Mouse (Mus musculus) fat pad, adult 2 months (tissue): Measurements from ENCODE around the gene Nrxn1.

ENCODE experiments used
- DNase-seq: peaks from one replicate; pipeline ENCODE4 v3.0.0-alpha.2; 2011; ENCODE audit warnings: low read depth, low spot score; ENCODE audit errors: extremely low read depth

The Nrxn1 gene

DNA sequence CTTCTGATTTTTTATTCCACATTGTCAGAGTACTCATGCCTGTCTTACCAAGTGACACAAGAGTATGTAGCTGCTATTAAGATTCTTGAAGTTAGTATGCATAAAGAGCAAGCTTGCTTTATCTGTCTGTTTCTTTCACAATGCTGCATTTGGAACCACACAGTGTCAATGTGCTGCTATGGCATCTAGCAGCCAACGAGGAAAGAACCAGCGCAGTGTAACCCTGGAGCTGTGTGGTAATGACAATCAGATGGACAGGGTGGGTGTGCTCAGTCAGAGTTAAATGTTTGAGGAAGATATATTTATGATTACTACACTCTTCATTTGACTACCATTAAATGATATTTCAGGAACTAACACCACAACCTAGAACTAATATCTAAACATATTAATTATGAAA is 102.1 kb downstream of the Nrxn1 start:
- DNase-seq: no peak

DNA sequence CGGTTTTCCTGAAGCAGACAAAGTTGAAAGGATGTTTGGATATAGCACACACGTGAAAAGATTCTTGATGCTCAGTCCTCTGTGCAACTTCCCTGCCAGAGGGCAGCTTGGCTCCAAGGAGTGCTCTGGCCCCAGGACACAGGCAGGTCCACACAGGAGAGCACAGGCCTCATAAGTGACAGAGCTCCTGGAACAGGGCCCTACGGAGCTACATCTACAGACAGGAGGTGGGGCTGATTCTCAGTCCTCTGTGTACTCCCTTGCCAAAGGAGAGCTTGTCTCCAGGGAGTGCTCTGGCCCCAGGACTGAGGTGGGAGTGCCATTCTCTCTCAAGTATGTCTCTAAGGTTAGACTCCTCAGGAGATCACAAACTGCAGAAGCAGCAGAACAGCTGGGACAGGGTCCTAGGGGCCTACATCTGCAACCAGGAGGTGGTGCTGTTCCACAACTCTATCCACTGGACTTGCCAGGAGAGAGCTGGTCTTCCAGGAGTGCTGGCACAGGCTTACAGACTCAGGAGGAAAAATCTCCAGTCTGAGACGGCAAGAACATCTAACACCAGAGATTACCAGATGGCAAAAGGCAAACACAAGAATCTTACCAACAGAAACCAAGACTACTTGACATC is 129.9 kb downstream of the Nrxn1 start:
- DNase-seq: no peak

DNA sequence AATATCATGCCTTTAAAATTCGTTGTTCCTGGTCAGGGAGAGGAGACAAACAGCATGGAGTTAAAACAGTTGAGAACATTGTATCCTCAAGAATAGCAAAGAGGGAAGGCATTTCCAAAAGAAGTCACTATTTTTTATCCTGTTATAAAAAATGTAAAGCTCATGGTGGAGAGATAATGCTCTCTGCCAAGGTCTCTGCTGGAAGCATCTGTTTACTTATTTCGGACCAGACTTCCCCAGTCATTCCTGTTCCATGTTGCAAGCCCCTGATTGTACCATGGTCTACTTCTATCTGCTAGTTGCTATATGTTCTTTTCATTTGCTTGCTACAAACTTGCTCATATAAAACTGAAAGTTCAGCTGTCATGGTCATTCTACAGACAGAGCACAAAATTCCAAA is 137.7 kb downstream of the Nrxn1 start:
- DNase-seq: no peak

DNA sequence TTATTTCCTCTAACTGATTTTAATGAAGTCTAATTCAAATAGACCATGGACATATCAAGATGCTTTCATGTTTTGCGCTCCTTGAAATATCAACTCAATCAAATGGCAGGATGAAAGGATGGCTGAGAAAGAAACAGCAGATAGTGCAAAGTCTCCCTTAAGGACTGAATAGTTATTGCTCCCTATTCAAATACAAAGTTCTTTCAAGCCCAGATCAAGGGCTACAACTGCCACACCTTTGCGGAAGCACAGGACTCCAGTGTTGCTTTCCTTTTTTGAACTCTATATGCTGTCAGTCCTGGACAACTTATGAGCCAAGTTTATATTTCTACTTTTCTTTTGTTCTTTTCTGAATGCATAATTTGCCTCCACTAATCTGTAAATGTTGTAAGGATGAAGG is 157.9 kb downstream of the Nrxn1 start:
- DNase-seq: no peak

DNA sequence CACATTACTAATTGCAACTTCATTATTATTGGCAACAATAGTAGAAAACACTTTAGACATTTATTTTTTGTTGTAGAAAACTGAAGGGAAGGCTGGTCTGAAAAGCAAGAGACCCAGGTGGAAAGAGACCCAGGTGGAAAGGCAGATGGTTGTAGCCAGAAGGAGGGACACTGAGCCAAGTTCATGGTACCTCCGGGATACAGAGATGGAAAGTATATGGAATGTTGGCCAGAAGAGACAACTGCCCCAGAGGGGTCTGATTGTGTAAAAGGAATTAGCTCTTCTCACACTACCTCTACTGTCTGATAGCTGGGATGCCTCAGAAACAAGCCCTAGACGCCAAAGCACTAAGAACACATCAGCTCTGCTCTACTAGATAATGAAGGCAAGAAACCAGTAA is 179.6 kb downstream of the Nrxn1 start:
- DNase-seq: no peak

DNA sequence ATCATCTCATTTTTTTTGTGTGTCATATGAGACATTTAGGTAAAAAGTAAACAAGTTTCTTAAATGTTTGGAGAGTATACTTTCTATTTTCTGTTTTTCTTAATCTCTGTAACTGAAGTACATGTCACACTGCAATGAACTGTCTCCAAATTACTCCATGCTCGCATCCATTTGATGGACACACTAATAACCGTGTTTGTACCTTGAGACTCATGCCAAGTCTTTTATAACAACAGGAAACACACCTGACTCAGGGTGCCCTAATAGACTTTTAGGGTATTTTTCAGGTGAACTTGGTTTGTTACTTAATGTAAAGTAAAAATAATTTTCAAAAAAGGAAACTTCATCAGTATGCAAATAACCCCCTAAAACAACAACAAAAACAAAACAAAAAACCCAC is 180.1 kb downstream of the Nrxn1 start:
- no peak for DNase-seq

DNA sequence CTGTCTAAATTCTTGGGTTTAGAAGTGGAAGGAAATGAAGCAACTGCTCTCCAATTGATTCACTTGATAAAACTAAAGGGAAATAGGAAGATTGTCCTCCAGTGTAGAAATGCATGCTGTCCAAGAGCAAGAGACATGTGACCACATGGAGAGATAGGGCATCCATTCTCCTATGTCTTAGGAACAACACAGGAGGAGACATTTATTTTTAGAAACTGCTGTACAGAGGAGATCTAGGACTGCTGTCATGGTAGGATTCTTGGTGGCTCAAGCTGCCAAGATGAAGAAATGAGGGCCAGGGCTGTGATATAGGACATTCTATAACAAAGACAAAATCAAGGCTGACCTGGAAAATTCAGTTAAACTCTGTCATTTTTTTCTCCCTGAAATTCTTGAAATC is 180.5 kb downstream of the Nrxn1 start:
- no peak for DNase-seq

DNA sequence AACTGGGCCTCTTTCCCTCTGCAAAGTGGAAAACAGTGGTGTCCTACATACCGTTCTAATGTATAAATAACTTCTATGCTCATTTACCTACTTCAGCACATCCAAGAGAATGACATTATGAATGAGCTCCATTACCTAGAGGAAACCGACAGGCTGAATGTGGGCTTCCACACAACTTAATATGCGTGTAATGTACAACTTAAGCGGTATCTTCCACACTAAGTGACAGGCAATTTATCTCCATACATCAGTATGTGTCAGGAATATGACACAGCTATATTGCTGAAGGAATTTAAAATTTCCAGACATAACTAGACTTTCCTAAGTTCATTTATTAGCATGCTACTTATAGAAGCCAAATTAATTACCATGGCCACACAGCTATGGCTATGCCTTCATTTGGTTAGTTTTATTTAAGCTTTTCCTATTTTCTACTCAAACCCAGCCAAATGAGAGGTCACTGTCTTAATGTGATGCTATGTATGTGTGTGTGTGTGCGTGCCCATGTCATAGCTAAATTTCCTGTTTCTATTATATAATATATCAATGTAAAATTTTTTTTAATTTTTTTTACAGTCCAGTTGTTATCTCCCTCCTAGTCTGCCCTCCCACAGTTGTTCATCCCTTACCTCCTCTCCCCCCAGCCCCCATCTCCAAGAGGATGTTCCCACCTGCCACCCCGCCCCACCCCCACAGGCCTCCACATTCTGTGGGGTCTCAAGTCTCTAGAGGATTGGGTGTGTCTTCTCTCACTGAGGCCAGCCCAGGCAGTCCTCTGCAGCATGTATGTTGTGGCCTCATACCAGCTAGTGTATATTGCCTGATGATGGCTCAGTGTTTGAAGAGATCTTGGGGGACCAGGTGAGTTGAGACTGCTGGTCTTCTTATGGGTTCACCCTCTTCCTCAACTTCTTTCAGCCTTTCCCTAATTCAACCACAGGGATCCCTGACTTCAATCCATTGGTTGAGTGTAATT is 186.5 kb downstream of the Nrxn1 start:
- no peak for DNase-seq

DNA sequence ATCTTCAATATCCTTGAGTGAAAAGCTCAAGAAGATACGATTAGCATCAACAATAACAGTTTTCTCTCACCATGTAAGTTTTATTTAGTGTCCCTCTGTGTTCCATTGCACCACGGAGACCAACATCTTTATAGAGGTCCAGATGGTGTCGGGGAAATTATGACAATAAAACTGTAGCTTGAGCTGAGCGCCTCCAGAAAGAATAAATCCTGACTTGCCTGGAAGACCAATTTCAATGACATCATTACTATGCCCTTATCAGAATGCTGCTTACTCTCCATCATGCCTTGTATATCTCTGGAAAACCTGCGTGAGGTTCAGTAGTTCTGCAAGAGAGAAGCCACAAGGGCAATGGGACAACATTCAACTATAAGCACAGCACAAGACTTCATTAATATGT is 187.7 kb downstream of the Nrxn1 start:
- DNase-seq: no peak

DNA sequence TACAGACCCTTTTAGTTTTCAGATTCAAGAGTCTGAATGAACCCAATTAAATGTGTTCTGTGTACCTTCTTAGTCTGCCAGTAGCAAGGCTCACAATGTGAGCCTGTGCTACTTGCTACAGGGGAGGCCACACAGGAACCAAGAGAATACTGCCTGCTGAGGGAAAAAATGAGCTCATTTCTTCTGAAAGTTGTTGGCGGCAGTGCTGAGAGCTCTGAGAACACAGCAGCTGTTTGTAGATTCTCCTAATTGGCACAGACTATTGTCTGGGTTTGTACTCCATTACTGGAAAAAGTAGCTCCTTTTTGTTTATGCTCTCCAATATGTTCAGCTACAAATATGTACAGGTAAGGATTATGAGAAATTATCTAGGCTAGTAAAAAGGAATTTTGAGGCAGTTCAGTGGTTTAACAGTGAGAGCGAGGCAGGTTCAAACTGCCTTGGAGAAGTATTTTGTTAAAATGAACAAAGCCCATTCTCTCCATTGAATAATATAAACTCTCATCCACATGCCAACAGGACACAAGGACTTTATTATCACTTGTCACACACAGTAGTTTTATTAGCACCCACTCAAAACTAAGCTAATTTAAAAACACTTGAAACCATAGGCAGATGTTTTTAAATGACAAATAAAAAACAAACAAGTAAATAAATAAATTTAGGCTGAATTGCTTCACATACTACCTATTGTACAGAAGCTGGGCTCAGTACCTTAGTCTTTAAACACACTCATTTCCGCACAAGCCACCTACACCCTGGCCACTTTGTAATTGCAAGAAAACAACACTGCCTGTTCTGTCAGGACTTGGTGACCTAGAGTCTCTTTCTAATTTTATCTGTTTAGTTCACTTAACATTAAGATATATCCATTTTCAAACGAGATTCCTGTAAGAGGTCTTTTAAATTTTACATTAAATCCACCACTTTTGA is 200.3 kb downstream of the Nrxn1 start:
- DNase-seq: no peak

DNA sequence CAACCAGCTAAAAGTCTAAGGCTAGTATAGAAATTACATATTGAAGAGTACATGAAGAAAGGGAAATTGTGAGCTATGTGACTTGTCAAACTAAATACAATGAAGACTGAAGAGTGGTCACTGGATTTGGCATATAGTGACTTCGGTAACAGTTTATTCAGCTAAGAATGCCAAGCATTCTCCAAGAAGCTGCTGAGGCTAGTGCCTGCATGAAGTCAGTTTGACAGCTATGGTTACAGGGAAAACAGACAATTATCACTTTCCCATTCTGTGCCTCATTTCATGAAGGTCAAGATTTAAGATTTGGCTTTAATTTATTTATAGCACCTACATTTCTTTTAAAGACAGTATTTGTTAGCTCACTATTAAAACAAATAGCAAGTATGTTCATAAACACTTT is 201.2 kb downstream of the Nrxn1 start:
- DNase-seq: no peak

DNA sequence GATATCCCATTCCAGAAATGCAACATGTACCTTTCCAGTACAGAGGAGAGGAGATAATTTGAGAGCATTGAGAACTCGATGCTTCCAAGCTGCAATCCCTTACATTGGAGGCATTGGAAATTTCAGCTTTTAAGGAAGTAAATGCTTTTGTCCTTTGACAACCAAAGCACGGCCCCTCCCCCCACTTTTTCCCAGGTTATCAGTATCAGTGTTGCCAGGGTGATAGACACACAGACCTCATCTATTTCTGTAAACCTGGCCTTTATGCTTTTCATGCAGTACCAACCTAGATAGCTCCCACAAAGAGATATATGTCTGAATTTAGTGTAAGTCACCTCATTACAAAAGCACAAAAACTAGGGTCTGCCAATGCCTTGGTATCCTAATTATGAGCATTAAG is 235.6 kb downstream of the Nrxn1 start:
- DNase-seq: no peak

DNA sequence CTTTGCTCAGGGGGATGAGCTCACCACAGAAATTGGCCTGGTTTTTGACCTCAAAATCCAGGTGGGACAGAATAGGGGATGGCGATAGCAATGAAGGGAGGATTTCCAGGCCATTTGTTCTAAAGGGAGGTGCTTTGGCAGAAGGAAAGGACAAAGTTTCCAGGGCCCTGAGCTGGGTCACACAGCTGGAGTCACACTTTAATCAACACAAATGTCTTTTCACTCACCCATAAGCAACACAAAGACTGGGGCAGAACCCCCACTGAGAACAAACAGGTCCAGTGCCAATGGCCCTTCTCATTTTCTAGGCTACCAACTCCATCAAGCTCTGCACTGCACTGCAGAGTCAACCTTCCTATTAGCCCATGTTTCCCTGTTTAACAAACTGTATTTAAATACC is 249.0 kb downstream of the Nrxn1 start:
- DNase-seq: no peak

DNA sequence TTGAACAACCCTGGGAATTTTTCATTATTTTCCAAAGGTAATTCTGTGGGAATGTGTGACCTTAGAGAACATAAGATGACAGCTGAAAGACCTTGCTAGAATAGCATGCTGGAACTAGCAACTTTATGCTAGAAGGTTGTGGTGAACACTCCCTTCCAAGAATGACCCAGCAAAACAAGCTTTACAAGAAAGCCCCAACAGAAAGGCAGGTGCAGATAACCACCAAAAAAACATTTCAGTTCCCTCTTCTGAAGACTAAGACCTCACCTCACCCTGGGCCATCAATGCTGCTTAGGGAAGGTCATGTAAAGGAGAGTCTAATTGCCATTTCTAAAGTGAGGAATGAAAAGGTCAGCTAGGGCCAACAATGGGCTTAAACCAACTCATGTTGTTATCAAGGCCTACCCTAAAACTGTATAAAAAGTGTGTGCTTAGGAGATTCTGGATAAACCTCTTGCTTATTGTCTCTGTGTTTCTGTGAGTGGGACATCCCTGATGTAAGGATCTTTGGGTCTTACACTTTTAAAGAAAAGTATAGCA is 249.7 kb downstream of the Nrxn1 start:
- no peak for DNase-seq

DNA sequence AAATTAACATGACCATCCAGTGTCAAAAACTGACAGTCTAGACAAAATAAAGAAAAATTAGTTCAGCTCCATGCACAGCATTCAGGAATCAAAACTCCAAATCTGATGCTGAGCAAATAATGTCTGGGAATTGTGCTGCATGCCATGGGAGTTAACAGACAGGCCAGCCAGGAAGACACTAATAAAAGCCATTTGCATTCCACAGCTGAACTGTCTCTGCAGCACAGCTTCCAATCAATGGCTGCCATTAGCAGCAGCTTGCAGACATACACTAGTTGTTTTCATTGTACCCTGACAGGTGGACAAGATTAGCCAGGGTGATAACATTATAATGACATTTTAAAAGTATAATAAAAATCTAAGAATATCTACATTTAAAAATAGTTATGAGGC is 255.9 kb downstream of the Nrxn1 start:
- no peak for DNase-seq

DNA sequence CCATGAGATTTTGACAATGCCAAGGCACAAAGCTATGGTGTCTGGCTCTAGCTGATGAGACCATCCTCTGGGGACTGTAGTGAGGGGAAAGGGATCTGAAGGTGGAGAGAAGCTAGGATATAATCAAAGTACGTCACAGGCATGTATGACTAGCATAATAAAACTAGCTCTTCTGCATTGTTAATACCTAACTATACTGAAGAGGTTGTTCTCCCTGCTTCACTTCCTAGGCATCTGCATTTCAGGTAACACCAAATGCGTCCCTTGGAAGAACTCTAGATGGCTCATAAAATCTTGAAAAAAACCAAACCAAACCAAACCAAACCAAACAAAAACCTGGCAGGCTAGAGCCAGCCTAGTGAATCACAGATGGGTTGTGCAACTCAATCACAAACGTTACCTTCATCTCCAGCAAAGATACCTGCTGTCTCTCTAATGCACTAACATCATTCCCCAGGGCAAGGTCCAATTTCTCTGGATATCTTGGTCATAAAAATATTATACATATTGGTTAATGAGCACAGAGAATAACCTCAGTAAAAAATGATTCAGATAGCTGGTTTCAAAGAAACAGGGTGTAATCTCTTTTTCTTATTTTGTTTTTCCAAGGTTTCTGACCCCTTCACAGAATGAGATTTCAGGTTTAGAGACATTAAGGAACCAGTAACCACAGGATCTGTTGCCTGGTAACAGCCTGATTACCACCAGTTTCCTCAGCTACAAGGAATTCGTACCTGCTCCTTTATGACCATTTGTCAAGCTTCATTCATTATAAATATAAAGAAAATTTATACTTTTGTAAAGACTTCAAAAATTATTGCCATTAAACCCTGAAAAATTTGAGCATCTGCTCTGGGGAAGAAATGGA is 256.5 kb downstream of the Nrxn1 start:
- no peak for DNase-seq

DNA sequence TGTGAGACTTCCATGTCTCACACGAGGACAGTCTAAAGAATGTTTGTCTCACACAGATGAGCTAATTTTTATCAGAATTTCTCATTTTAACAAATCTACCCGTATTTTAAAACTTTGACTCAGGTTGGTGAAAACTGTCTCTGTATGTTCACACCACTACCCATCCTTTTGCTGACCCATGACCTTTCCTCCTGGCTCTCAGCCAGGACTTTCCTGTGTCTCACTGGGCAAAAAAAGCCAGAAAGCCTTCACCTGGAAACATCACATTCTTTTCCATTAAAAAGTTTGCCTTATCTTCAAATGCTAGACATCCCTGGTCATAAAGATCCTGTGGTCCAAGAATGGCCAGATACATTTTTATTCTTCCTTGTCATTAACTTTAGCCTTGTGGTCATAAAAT is 274.5 kb downstream of the Nrxn1 start:
- no peak for DNase-seq

DNA sequence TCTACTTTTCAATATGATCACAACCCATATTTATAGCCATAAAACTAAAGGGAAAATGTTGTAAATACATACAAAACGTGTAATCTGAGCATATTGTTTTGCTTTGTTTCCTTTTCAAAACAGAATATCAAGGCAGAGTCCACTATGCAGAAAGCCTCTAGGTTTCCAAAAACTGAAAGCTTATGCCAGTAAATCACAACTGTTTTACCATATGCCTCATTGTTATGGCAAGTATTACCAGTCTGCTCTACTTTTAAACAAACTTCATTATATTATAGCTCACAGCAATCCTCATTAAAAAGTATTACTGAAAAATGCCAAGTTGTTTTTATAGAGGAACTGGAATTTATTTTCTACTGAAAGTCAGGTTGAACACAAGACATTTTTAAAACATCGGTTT is 275.0 kb downstream of the Nrxn1 start:
- DNase-seq: no peak

DNA sequence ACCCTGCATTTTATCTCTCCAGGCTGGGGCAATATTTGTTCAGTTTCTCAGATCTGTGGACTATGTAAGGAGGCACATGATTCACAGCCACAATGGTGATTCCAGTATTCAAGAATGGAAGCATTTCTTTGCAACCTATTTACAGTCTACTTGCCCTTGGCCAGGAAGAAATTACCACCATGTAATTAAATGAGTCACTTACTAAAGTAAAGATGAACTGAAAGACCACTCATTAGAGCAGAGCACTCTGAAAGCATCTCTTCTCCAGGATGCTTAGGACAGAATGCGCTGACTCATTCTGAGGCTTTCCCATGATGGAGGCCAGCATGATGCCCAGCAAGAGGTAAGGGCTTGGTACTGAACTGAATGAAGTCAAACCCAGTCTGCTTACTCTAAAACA is 277.6 kb downstream of the Nrxn1 start:
- DNase-seq: no peak

DNA sequence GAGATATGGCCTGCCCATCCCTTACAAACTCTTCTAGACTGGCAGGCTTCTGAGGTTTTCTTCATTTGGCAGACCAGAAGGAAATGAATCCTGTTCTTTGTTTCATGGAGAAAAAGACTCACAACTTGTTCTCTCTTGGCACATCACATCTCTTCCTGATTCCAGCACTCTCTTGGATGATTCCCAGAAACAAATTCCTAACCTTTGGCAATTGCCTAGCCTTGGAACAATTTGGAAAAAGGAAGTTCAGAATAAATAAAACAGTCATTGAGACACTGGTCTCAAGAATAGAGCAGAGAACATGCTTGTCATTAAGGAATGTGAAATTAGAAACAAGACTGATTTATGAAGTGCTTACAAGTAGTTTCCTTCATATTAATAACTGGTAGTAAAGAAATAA is 279.1 kb downstream of the Nrxn1 start:
- no peak for DNase-seq
